Mouse (Mus musculus): ENCODE results near the gene Nexmif. TPM values are rescaled to one million over a fixed set of nuclear protein-coding genes. Genes with fewer than 3 reads are reported as not detected.

Nexmif gene
- polyA plus RNA-seq, 1 experiment: not detected

DNA sequence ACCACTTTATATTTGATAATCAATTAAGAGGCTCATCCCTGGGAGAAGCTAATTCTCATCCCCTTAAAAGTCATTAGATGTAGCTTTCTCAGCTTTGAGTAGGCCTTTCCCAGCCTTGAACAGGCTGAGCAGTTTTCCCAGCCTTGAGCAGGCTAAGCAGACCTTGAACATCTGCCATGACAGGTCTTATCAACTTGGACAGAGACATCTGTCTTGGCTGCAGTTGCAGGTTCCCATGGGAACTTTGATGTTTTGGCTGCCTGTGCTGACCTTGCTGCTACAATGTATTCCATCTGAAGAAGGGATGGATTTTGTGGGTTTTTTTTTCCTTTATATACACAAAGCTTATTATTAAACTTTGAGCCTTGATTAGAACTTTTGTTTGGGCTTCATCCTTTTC, 160.7 kb downstream of the Nexmif start:
- Histone ChIP-seq H3K4me3 (ENCODE audit: insufficient read depth, poor library complexity, severe bottlenecking) (no peak overlapping the region), H3K79me2 (ENCODE audit: control insufficient read depth, insufficient read depth) (no peaks in the 10 kb centered on the region), H3K27me3 (ENCODE audit: control insufficient read depth, insufficient read depth, insufficient read length) (no peaks in the 10 kb centered on the region), H3ac (ENCODE audit: control insufficient read depth, insufficient read length, low read depth) (no peak overlapping the region), H3K79me3 (ENCODE audit: low read depth) (no peaks in the 10 kb centered on the region), H3K36me3 (ENCODE audit: control insufficient read depth, insufficient read depth) (no peaks in the 10 kb centered on the region)
- TF ChIP-seq USF1 (IDR thresholded peaks at IDR 0.05; ENCODE audit: low read depth) (no peak), MYOD1 (IDR thresholded peaks at IDR 0.05; ENCODE audit: control insufficient read depth, insufficient read length, low read depth) (no peak), CEBPB (IDR thresholded peaks at IDR 0.05; ENCODE audit: low read depth) (no peak), MAX (IDR thresholded peaks at IDR 0.05) (no peak), CTCF (IDR thresholded peaks at IDR 0.05; ENCODE audit: control insufficient read depth, insufficient read depth, insufficient read length) (no peak), FOSL1 (IDR thresholded peaks at IDR 0.05; ENCODE audit: insufficient read depth, low read length, poor library complexity, severe bottlenecking) (no peak), MYOG (IDR thresholded peaks at IDR 0.05; ENCODE audit: control insufficient read depth, extremely low read depth, insufficient read length) (no peak)

DNA sequence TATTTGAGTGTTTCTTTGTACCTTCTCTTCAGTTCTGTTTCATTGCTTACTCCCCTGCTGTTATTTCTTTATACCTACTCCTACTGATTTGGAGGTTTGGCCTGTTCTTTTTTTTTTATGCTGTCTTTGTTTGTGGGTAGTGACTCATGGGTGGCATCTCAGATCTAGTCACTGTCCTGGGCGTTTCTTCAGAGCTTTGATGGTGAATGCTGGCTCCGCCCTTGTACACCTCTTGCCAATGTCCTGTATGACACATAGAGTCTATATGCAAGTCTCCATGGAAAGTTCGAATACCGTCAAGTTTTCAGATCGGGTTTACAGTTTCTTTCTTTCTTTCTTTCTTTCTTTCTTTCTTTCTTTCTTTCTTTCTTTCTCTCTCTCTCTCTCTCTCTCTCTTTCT, 167.1 kb downstream of the Nexmif start:
- no peak overlapping the region for H3ac ChIP-seq (ENCODE audit: control insufficient read depth, insufficient read length, low read depth)
- H3K4me3 ChIP-seq (ENCODE audit: insufficient read depth, poor library complexity, severe bottlenecking): no peak overlapping the region
- no peaks in the 10 kb centered on the region for H3K36me3 ChIP-seq (ENCODE audit: control insufficient read depth, insufficient read depth)
- no peak for TF ChIP-seq USF1 (IDR thresholded peaks at IDR 0.05; ENCODE audit: low read depth)
- no peak for TF ChIP-seq MYOD1 (IDR thresholded peaks at IDR 0.05; ENCODE audit: control insufficient read depth, insufficient read length, low read depth)
- TF ChIP-seq MYOG (IDR thresholded peaks at IDR 0.05; ENCODE audit: control insufficient read depth, extremely low read depth, insufficient read length): no peak
- TF ChIP-seq CTCF (IDR thresholded peaks at IDR 0.05; ENCODE audit: control insufficient read depth, insufficient read depth, insufficient read length): no peak
- no peak for TF ChIP-seq CEBPB (IDR thresholded peaks at IDR 0.05; ENCODE audit: low read depth)
- no peak for TF ChIP-seq MAX (IDR thresholded peaks at IDR 0.05)
- no peak for TF ChIP-seq FOSL1 (IDR thresholded peaks at IDR 0.05; ENCODE audit: insufficient read depth, low read length, poor library complexity, severe bottlenecking)
- H3K79me3 ChIP-seq (ENCODE audit: low read depth): no peaks in the 10 kb centered on the region
- H3K27me3 ChIP-seq (ENCODE audit: control insufficient read depth, insufficient read depth, insufficient read length): no peaks in the 10 kb centered on the region
- no peaks in the 10 kb centered on the region for H3K79me2 ChIP-seq (ENCODE audit: control insufficient read depth, insufficient read depth)

DNA sequence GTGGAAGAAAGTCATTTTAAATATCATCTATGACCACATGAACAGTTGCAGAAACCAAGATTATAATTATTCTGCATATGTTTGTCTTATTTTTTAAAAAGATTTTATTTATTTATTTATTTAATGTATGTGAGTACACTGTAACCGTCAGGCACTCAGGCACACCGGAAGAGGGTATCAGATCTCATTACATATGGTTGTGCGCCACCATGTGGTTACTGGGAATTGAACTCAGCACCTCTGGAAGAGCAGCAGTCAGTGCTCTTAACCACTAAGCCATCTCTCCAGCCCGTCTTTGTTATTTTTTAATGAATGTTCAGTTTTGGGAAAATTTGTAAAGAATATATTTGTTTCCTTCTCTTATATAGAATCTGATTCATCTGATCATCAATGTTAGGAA, 168.2 kb downstream of the Nexmif start:
- Histone ChIP-seq H3K36me3 (ENCODE audit: control insufficient read depth, insufficient read depth) (no peaks in the 10 kb centered on the region), H3K79me3 (ENCODE audit: low read depth) (no peaks in the 10 kb centered on the region), H3K27me3 (ENCODE audit: control insufficient read depth, insufficient read depth, insufficient read length) (no peaks in the 10 kb centered on the region), H3K4me3 (ENCODE audit: insufficient read depth, poor library complexity, severe bottlenecking) (no peak overlapping the region), H3K79me2 (ENCODE audit: control insufficient read depth, insufficient read depth) (no peaks in the 10 kb centered on the region), H3ac (ENCODE audit: control insufficient read depth, insufficient read length, low read depth) (no peak overlapping the region)
- TF ChIP-seq MAX (IDR thresholded peaks at IDR 0.05) (no peak), USF1 (IDR thresholded peaks at IDR 0.05; ENCODE audit: low read depth) (no peak), MYOG (IDR thresholded peaks at IDR 0.05; ENCODE audit: control insufficient read depth, extremely low read depth, insufficient read length) (no peak), CEBPB (IDR thresholded peaks at IDR 0.05; ENCODE audit: low read depth) (no peak), MYOD1 (IDR thresholded peaks at IDR 0.05; ENCODE audit: control insufficient read depth, insufficient read length, low read depth) (no peak), FOSL1 (IDR thresholded peaks at IDR 0.05; ENCODE audit: insufficient read depth, low read length, poor library complexity, severe bottlenecking) (no peak), CTCF (IDR thresholded peaks at IDR 0.05; ENCODE audit: control insufficient read depth, insufficient read depth, insufficient read length) (no peak)

Small RNA genes within 50 kb of the gene (microRNA-seq; reads per million reads assigned to microRNA genes)
- not detected for gene Gm24993 (ENCODE audit: borderline microRNAs expressed)
- not detected for gene Mir672 (ENCODE audit: borderline microRNAs expressed)

Other genes with a start within 250 kb of the Nexmif start
- 6.8 TPM for gene Rlim, start 219.9 kb downstream of the Nexmif start, polyA plus RNA-seq (2012; fragmentation: generic; extraction: Trizol)
- 2.8 TPM for gene Abcb7, start 212.7 kb upstream of the Nexmif start, polyA plus RNA-seq (2012; fragmentation: generic; extraction: Trizol)

Data from C2C12 (cell line).